Mouse (Mus musculus) gonadal fat pad, adult 2 months (tissue): ENCODE results near the gene Mark1. TPM values are rescaled to one million over a fixed set of nuclear protein-coding genes. Genes with fewer than 3 reads are reported as not detected.

Experiments used
- DNase-seq: peaks from one replicate; pipeline ENCODE4 v3.0.0-alpha.2; 2012; ENCODE audit warnings: low read depth
- polyA plus RNA-seq: library from polyadenylated mRNA; depleted of rRNA; stranded (reverse); fragments of >200 nt; gene quantifications from 2 replicates; pipeline ENCODE4 v1.2.3, GENCODE M21; 2012; rRNA removed

Gene Mark1
- polyA plus RNA-seq: 5.0 and 6.9 TPM in 2 replicates

DNA sequence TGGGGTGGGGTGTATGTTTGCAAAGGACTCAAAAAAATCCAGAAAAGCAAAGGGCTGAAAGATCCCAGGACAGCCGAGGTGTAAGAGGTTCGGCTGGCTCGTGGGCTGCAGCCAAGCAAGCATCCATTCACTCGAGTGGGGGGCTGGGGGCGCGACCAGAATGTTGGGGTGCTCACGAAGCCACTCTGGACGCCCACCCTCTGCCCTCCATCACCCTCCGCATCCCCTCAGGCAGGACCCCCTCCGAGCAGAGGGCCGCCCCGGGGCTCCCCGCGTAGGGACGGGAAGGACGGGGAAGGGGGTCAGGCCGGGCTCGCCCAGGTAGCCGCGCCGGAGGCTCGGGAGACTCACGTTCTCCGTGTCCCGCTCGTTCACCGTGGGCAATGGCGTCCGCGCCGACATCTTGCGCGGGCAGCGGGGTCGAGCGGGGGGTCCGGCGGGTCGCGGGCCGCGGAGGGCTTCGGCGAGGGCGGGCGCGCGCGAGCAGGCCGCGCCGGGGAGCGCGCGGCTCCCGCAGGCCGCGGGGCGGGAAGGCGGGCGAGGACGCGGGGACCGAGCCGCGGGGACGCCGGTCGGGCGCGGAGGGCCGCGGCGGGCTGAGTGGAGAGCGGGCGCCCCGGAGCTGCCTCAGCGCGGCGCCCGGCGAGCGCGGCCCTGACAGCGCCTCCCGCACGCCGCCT lies at the start of gene Mark1:
Mark1 (minus strand) TSS at position 500 of the 680 bp plus-strand sequence.
- DNase-seq: no peak

DNA sequence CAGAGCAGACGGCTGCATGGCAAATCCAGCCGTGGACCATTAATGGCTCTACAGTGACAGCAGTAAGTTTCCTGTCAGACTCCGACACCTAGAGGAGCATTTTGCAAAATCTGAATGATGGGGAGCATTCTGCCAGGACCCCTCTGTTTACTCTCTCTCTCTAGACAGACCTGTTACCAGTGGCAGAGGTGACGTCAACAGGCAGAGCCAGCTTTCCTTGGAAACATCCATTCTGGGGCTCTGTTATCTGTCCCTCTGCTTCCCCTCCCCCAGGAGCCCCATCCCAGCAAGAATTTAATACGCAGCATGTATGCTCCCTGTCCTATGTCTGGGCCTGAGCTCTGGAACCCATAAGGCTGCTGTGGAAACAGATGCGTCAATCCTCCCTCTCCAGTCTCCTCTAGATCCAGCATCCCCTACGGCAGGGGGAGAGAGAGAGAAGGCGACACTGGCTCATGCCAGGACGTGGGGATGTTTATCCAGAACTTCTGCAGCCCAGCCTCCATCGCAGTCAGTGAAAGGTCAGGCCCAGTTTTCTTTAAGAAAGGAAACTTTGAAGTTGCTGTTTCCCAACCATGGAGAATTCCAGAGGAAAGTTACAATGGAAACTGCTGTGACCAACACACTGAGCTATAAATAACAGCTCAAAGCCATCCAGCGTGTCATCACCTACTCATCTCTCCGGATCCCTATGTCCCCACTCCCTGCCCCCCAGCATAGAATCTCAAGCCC lies 48.3 kb upstream of the Mark1 start:
- no peak for DNase-seq

DNA sequence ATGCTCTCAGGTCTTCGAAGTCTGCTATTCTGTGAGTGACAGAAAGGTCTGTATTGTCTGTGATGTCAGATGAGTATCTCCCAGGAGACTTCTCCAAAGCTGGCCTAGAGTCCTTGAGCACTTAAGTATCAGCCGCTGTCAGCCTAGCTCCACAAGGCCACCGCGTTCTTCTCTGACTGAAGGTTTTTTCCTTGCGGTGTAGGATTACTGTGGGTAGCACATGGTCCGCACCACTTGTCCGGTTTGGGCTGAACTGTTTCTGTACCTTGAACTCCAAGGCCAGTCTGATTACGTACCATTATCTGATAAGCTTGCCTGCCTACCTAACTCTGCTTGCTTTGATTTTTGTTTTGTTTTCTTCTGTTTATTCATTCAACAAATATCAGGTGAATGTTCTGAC lies 47.1 kb upstream of the Mark1 start:
- DNase-seq: no peak

DNA sequence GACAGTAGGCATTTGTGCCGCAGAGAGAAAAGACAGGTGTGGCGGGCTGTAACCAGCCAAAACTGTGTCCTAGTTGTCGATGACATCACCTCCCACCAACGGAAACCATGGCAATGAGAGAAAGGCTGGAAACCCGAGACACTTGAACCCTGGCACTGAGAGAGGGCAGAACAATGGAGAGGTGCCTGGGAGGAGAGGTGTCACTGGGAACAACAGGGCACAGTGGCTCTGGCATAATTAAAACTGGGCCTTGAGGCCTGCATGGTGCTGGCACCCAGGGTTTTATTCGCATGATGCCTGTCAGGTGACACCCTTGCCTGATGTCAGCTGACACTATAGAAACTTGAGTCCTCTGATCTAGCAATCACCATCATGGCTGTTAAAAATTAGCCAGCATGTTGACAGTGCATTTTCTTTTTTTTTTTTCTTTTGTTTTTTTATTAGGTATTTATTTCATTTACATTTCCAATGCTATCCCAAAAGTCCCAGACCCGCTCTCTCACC lies 38.9 kb upstream of the Mark1 start:
- no peak for DNase-seq

DNA sequence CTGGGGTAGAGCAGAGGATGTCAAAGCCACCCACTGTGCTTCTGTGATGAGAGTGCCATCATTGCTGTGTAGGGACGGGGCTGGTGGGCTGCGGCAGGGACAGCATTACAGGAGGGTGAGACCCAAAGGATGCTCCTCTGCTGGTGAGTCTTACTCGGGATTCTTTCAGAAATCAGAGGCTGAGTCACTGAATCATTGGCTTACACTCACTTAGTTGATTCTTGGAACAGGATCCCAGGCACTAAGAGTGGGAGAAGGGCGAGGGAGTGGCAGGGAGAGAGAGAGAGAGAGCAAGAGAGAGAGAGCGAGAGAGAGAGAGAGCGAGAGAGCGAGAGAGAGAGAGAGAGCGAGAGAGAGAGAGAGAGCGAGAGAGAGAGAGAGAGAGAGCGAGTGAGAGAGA lies 31.2 kb upstream of the Mark1 start:
- no peak for DNase-seq

DNA sequence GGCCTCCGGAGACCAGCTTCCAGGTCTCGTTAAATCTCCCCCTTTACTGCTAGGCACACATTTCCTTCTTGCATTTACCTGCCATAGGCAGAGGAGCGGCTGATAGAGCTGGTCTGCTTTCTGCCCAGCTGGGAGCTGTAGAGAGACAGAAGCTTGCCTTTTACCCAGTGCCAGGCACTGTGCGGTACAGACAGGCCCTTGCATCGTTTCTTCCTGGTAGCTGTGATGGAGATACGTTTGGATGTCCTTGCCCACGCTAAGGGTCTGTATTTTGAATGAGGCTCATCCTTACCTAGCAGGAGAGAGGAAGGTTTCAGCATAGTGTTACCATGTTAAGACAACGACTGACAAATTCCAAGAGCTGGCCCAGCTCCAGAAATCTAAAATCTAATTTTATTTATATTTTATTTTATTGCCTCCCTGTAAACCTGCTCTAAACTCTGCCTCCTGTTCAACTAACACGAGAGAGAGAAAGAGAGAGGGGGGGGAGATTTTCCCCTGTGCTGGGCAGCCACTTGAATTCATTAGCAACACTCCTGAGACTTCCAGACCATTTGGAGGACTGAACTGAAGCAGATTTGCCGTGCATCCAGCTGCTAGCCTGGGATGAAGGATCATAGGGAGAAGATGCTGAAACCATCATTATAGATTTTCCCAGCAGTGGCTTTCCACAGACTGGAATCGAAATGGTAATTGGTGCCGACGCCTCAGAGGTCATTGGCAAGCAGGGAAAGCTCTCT lies 21.2 kb upstream of the Mark1 start:
- DNase-seq: no peak

DNA sequence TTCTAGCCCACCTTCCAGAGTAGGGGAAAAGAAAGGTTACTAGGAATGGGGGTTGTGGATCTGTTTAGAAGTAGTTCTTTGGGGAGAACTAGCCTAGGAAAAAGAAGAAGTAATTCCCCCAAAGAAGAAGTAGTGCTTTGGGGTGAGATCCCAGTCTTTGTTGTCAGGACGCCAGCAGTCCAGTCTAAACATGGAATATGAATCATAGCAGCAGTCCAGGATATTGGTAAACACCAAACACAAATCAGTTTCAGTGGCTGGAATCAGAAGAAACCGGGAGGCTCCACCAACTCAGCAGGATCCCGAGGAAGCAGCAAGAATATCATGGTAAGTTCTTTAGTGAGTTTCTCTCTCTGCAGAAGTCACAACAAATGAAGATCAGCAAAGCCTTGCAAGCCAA lies 13.2 kb upstream of the Mark1 start:
- DNase-seq: no peak

DNA sequence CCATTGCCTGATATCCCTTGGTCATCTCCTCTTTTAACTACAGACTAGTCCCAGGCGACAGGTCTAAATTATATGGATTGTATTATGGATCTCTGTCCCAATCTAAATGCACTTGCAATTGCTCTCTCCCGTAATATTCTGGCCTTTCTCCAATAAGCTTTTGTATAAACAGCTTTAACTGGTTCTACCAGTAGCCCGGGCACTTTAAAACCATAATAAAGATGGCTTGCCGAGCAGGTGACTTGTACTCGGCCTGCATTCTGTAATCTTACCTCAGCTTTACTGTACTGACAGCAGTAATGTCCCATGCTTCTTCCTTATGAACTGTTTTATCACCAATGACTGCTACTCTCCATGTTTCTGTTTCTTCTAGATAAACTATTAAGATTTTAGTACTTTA lies 7.7 kb upstream of the Mark1 start:
- DNase-seq: peak; percentile 63

DNA sequence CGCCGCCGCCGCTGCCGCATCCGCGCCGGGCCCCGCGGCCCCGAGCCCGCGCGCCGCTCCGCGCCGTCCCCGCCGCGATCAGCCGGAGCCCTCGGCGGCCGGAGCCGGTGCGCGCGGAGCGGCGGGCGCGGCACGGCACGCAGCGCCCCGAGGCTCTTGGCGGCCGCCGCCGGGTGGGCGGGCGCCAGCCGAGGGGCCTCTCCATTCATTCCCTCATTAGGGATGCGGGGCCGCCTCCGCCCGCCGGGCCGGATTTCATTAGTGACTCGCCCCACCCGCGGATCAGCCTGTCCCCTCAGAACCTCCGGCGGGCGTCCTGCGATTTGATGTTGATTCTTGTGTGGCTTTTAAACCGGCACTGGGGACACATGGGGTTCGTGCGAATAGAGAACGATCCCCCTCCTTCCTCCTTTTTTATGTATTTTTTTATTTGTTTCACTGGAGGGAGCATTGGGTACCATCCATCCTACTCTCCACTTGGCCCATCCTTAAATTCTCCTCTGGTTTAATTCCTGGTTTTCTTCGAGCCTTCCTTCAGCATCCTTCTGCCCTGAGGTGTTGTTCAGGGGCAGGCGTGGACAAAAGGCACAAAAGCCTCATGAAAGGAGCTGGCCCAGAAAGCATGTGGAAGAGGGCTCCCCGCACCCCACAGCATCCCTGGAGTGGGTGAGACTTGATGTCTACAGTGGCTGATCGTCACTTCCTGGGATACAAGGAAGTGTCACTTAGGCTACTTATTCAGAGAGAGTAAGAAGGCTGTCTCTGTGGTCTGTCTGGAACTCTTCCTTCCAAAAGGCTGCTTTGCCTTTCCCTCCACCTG lies 620 bp upstream of the Mark1 start:
- DNase-seq: no peak

DNA sequence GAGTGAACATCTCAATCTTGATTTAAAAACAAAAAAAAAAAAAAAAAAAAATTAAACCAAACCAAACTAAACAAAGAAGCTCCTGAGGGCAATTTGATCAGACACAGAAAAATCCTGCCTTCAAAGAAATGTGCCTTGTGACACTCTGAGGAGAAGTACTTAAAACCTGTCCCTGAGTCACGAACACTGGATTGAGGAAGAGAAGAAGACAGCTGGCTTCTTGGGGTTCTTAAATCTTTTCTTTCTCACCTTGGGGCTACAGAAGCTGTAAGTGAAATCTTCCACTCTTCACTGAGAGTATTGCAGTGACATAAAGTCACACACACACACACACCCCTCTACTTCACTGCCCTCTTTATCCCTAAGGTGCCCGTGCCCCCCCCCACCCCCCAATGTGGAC lies 739 bp downstream of the Mark1 start:
- no peak for DNase-seq

DNA sequence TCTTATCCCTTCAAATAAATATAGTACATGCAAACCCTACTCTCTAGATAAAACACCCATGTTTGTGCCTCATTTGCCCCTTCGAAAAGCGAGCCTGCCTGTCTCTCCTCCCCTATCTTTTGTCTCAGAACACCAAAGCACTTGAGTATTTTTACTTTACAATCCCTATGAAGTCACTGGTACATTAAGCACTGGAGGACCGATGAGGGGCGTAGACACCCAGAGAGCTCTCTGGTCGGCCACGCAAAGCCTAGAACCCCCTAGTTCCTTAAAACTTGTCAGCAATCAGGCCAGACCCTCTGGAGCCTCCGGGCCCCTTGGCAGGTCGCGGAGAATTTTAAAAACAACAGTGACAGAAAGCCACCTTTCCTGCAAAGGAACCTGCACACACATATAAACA lies 1.2 kb downstream of the Mark1 start:
- no peak for DNase-seq

DNA sequence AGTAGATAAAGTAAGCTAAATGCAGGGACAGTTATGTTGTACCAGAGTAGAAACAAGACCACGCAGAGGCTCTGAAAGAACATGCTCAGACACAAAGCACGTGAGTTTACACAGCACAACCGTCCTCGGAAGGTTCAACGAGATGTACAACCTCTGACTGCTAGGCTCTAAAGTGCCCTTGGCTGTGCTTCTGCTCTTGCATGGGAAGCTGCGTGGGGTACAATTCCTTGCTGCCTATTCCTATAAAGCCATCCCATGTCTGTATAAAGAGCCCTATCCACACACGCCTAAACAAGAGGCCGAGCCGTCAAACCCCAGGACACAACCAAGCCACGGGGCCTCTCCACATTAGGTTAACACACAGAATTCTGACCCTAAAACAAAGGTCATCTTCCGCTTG lies 1.9 kb downstream of the Mark1 start:
- no peak for DNase-seq

DNA sequence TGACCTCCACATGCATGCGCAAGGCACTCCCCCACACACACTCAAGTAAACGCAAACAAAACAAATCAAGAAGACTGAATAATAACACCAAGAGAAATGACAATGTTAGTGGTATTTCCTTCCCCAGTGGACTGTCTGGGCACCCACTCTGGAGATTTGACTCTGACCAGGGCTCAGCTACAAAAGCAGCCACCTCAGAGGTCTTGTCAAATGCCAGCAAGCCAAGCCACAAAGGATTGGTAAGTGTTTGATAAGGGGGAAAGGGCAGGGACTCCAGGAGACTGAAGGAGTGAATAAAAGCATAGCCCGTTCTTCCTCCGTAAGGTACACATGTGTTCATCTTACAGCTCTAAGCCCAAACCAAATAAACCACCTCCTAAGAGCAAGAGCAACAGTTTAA lies 4.0 kb downstream of the Mark1 start:
- no peak for DNase-seq

DNA sequence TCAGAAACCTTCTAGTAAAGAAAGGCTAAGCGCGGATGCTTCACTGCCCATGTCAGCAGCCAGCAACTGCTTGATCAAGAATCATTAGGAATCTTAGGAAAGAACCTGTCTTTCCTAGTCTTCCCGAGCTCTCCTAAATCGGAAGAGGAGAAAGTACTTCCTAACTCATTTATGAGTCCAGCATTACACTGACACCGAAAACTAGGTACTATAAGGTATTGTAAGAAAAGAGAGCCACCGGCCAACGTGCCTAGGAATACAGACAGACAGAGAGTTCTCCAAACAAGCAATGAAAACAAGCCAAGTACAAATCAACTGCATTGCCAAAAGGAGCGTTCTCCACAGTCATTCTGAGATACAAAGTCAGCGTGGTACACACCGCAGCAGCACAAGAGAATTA lies 8.2 kb downstream of the Mark1 start:
- DNase-seq: no peak

DNA sequence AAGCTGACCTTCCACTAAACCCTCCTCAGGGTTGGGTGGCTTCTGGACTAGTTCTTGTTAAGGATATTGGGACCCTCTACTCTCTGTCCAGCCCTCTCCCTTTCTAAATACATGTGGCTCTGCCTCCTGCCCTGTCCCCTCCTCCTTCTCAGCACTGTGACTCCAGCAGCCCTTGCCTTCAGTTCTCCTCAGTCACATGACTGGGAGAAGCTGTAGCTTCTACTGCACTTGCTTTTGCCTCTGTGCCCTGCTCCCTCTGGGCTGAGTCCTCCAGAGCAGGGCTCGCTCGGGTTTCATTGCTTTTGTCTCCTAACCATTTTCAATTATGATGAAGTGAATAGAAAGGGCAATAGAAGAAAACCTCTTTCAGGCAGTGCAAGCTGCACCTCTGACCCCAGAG lies 12.6 kb downstream of the Mark1 start:
- no peak for DNase-seq

DNA sequence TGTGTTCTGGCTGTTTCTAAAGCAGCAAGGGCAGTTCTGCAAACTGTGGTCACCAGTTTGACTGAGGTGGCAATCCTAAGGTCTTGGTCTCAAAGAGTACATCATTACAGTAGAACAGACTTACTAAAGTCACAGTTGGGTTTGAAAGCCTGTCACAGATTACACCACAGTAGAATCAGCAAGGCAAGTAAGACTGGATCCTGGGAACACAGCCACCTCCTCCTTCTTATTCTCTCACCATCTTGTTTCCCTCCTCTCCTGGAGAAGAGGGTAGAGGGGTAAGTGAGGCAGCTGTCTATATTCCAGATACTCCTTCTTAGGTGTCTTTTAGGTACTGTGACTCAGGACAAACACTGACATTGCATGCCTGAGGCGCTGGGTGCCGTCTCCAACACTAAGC lies 14.6 kb downstream of the Mark1 start:
- no peak for DNase-seq

DNA sequence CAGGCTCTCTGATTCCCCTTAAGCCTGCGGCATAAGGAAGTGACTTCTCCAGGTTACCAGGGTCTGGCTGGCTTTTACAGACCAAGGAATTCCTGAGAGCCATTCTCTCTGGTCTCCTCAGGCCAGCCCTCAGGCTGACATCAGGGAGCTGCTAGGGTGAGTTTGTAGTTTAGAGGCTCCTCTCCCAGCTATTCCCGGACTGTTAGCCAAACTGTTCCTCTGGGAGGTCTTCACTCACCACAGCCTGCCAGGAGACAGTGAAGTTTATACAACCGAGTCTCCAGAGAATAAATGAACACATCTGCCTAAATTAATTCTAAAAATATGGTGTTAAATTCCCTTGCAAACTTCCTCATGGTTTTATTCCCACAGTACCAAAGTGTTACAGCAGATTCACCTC lies 15.6 kb downstream of the Mark1 start:
- no peak for DNase-seq

DNA sequence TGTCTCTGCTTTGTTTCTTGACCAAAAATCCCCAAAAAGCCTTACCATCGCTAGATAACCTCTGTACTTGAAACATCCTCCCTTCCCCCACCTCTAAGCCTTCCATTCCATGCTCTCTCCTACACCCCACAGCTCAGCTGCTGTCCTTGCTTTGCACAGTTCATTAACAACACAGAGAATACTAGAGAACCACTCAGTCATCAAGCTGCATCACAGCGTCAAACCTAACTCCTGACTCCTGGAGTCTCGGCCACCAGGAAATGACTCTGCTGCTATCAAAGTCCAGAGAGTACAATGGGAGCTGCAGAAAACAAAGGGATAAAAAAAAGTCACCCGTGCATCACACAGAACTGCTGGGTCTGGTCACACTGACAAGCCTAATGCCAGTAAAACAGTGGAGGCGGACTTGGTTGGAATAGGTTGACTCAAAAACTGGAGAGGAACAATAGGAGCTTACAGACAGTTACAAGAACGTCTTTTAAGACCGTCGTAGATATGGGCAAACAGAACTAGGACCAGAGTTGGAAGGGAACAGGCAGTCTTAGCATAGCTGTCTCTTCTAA lies 27.1 kb downstream of the Mark1 start:
- DNase-seq: no peak

DNA sequence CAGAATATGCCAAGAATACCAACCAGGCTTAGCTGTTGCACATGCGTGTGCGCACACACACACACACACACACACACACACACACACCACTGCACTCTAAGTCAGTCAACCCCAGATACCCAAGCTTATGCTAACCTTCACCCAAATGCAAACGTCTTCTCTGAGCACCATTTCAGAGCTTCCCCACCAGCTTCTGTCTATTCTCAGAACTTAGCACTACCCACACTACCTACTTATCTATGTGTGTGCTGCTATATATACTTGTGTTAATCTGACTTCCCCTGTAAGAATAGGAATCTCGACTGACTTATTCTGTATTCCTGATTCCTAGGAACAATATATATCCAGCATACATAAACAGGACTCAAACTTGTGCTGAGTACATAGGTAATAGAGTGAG lies 30.0 kb downstream of the Mark1 start:
- DNase-seq: no peak

DNA sequence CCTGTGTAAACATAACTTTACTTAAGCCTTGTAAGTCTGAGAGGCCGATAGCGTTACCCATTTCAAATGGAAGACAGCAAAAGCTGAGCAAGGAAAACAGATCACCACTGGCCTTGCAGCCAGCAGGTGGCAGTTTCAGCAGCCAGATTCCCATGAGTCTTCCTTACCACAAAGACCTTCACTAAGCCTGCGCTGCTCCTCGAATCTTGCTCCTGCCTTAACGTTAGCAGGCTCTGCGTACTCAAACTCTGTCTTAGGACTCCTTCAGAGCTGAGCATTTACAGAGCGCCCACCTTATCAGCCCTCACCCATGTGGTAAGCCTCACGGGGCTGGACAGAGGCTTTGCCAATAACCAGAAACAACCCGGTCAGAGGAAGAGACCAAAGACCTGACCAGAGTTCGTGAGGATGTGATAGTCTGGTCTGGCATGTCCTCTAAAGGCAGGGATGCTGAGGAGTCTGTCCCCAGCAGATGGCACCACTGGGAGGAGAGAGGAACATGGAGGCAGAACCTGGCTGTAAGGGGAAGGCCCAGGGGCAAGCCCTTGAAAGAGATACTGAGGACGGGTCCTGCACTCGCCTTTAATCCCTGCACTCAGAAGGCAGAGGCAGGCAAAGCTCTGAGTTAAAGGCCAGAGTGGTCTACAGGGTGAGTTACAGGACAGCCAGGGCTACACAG lies 33.5 kb downstream of the Mark1 start:
- DNase-seq: no peak

DNA sequence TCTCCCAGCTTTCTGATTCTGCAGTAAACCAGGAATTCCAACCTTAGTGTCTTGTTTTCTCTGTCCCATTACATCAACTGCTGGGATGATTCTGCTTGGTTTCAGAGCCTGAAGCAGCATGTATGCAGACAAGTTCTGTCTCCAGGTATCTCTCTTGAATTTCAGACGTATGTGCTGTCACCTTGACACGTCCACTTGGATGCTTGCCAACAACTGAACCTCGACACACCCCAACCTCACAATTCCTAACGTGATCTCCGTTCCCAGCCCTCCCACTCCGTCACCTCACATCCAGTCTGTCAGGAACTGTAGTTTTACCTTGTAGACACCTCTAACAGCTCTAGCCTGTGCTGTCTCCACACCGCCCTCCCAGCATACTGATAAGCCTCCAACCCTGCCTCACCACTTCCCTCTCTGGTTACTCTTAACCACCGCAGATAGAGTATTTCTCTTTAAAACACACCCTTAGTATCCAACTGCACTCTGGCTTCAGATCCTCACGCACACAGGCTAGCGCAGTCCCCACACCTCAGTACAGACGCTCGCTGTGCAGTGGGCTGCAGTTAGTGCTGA lies 36.2 kb downstream of the Mark1 start:
- no peak for DNase-seq
